Mouse (Mus musculus) cerebellum, adult 2 months (tissue): ENCODE measurements around the gene Utp20.

Source experiments
- CTCF ChIP-seq: fragments of 200-500 bp; IDR thresholded peaks from 2 replicates; pipeline ENCODE4 v1.5.1; 2011; ENCODE audit warnings: low read depth, mild to moderate bottlenecking, control low read depth, low read length, moderate library complexity, borderline replicate concordance; ENCODE audit not compliant: insufficient read depth
- POLR2A ChIP-seq: fragments of 200-500 bp; IDR thresholded peaks from 2 replicates; pipeline ENCODE4 v1.6.1; 2011; ENCODE audit warnings: low read length, control low read depth, borderline replicate concordance; ENCODE audit not compliant: insufficient read depth

GRCm38 (mm10) chr10:88874870-88875269 lies 48.3 kb upstream of the Utp20 start:
- no peak for TF ChIP-seq CTCF
- no peak for TF ChIP-seq POLR2A
